Mouse (Mus musculus) liver, embryonic 14.5 days (tissue): Measurements from ENCODE around the gene Aldh1a3.

Experiments
- CTCF ChIP-seq: IDR thresholded peaks from 2 replicates; pipeline ENCODE4 v1.5.1; 2016; ENCODE audit warnings: antibody characterized with exemption, low read depth, control low read depth
- EP300 ChIP-seq: IDR thresholded peaks from 2 replicates; pipeline ENCODE4 v1.6.1; 2016; ENCODE audit warnings: antibody characterized with exemption, low read depth

- TF ChIP-seq EP300 (no peak), CTCF (no peak)
These were observed 8.3 kb downstream of the Aldh1a3 start for GRCm38 (mm10) chr7:66418981-66419380.
